Mouse (Mus musculus): ENCODE measurements around the gene Heg1. TPM values are rescaled to one million over a fixed set of nuclear protein-coding genes. Genes with fewer than 3 reads are reported as not detected.

The Heg1 gene
- polyA plus RNA-seq, 1 experiment from 2014 or later: 17.3 TPM

- H3K4me1 ChIP-seq (ENCODE audit: insufficient read depth, low read length): peaks cover 35% of the 10 kb centered on the region
- ATAC-seq (ENCODE audit: low FRiP score, low TSS enrichment): no peak
- WGBS: 45% methylated on average over 4 of the region's 5 CpGs
Measured at GRCm38 (mm10) chr16:33700584-33700983, 16.4 kb downstream of the Heg1 start.

GRCm38 (mm10) chr16:33701872-33702271, 17.7 kb downstream of the Heg1 start:
- ATAC-seq (ENCODE audit: low FRiP score, low TSS enrichment): no peak
- Histone ChIP-seq H3K27me3 (ENCODE audit: insufficient read depth, low read length) (no peaks in the 10 kb centered on the region), H3K4me1 (ENCODE audit: insufficient read depth, low read length) (peaks cover 32% of the 10 kb centered on the region), H3K36me3 (ENCODE audit: insufficient read depth, low read length) (no peaks in the 10 kb centered on the region), H3K9ac (replicated peaks; ENCODE audit: low read length) (no peak overlapping the region), H3K9me3 (ENCODE audit: low read length) (no peaks in the 10 kb centered on the region), H3K4me2 (replicated peaks; ENCODE audit: low read depth, low read length) (no peak overlapping the region), H3K4me3 (ENCODE audit: low read length) (no peak overlapping the region), H3K27ac (ENCODE audit: low read length) (no peak overlapping the region)
- WGBS: 97% methylated on average over 4 of the region's 4 CpGs

More at GRCm38 (mm10) chr16:33700584-33700983, 16.4 kb downstream of the Heg1 start:
- H3K27me3 ChIP-seq (ENCODE audit: insufficient read depth, low read length): no peaks in the 10 kb centered on the region
- H3K4me3 ChIP-seq (ENCODE audit: low read length): no peak overlapping the region
- H3K27ac ChIP-seq (ENCODE audit: low read length): no peak overlapping the region
- no peaks in the 10 kb centered on the region for H3K9me3 ChIP-seq (ENCODE audit: low read length)
- no peak overlapping the region for H3K9ac ChIP-seq (replicated peaks; ENCODE audit: low read length)
- H3K4me2 ChIP-seq (replicated peaks; ENCODE audit: low read depth, low read length): no peak overlapping the region
- no peaks in the 10 kb centered on the region for H3K36me3 ChIP-seq (ENCODE audit: insufficient read depth, low read length)

DNA sequence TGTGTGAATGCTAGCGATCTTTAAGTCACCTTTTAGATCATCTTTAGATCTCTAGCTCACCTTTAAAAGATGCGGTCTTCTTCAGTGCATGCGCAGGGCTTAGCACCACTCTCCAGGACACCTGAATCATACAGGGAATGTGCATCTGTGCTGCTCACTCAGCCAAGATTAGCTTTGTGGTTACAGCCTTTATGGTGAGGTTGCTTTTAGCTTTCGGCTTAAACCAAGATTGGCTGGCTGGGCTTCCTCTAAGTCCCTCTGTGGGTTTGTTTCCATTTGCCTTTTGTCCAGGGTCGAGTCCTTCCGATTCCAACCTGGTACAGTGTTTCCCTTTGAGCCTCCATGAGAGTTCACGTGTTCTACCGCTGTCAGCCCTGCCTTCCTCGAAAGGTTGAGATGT, 20.1 kb downstream of the Heg1 start:
- peaks cover 20% of the 10 kb centered on the region for H3K4me1 ChIP-seq (ENCODE audit: insufficient read depth, low read length)
- H3K4me3 ChIP-seq (ENCODE audit: low read length): no peak overlapping the region
- no peaks in the 10 kb centered on the region for H3K36me3 ChIP-seq (ENCODE audit: insufficient read depth, low read length)
- H3K9me3 ChIP-seq (ENCODE audit: low read length): no peaks in the 10 kb centered on the region
- no peak overlapping the region for H3K9ac ChIP-seq (replicated peaks; ENCODE audit: low read length)
- ATAC-seq (ENCODE audit: low FRiP score, low TSS enrichment): no peak
- H3K27ac ChIP-seq (ENCODE audit: low read length): no peak overlapping the region
- H3K4me2 ChIP-seq (replicated peaks; ENCODE audit: low read depth, low read length): no peak overlapping the region
- no peaks in the 10 kb centered on the region for H3K27me3 ChIP-seq (ENCODE audit: insufficient read depth, low read length)
- WGBS: 83% methylated on average over 9 of the region's 9 CpGs

GRCm38 (mm10) chr16:33705258-33705657, 21.1 kb downstream of the Heg1 start:
- Histone ChIP-seq H3K9ac (replicated peaks; ENCODE audit: low read length) (no peak overlapping the region), H3K4me3 (ENCODE audit: low read length) (no peak overlapping the region), H3K9me3 (ENCODE audit: low read length) (no peaks in the 10 kb centered on the region), H3K27me3 (ENCODE audit: insufficient read depth, low read length) (no peaks in the 10 kb centered on the region), H3K36me3 (ENCODE audit: insufficient read depth, low read length) (no peaks in the 10 kb centered on the region), H3K4me2 (replicated peaks; ENCODE audit: low read depth, low read length) (peak overlapping the region; percentile 13; the same call in 1 of the 2 replicates), H3K27ac (ENCODE audit: low read length) (no peak overlapping the region), H3K4me1 (ENCODE audit: insufficient read depth, low read length) (peaks cover 20% of the 10 kb centered on the region)
- ATAC-seq (ENCODE audit: low FRiP score, low TSS enrichment): no peak
- WGBS: 11% methylated on average over 6 of the region's 6 CpGs

DNA sequence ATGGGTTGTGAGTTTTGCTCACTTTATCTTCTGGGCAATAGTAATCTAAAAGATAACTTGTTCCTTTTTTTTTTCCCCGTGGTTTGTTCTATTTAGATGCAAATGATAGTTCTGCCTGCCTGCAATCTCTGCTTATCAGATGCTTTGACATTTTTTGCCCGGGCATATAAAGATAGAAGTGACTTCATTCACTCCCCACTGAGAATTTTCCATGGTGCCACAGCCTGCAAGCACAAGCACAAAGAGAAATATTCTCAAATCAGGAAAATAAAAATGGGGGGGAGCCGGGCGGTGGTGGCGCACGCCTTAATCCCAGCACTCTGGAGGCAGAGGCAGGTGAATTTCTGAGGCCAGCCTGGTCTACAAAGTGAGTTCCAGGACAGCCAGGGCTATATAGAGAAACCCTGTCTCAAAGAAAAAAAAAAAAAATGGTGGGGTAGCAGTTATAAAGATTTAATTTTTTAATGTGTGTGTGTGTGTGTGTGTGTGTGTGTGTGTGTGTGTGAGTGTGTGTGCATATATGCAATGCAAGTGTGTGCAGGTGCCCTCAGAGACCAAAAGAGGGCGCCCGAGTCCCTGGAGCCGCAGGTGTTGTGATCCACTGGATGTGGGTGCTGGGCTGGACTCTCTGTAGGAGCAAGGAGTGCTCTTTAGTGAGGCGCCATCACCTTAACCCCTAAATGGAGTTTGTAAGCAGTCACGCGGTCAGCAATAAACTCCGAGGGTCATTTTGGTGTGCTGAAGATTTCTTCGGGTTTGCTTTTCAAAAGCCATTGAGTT, 22.1 kb downstream of the Heg1 start:
- Histone ChIP-seq H3K9me3 (ENCODE audit: low read length) (no peaks in the 10 kb centered on the region), H3K4me1 (ENCODE audit: insufficient read depth, low read length) (peaks cover 17% of the 10 kb centered on the region), H3K27ac (ENCODE audit: low read length) (no peak overlapping the region), H3K4me2 (replicated peaks; ENCODE audit: low read depth, low read length) (no peak overlapping the region), H3K9ac (replicated peaks; ENCODE audit: low read length) (no peak overlapping the region), H3K27me3 (ENCODE audit: insufficient read depth, low read length) (no peaks in the 10 kb centered on the region), H3K4me3 (ENCODE audit: low read length) (no peak overlapping the region), H3K36me3 (ENCODE audit: insufficient read depth, low read length) (no peaks in the 10 kb centered on the region)
- ATAC-seq (ENCODE audit: low FRiP score, low TSS enrichment): no peak
- 91% methylated on average over 14 of the region's 14 CpGs for WGBS

DNA sequence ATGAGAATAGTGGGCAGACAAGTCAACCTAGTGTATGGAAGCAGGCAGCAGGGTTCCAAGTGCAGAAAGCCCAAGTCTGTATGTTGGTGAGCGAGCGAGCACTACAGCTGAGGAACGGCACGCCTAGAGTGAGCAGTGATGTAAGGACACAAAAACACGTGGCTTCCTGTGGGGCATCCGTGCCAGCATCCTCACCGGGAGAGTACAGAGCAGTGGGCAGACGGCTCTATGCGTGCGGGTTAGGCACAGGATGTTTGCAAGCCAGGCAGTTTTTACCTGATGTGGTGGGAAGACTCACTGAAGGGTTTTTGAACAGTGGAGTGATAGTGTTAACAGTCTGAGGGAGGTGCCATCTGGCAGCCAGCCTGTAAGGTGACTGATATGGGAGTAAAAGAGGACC, 23.9 kb downstream of the Heg1 start:
- H3K4me3 ChIP-seq (ENCODE audit: low read length): no peak overlapping the region
- WGBS: 89% methylated on average over 10 of the region's 10 CpGs

DNA sequence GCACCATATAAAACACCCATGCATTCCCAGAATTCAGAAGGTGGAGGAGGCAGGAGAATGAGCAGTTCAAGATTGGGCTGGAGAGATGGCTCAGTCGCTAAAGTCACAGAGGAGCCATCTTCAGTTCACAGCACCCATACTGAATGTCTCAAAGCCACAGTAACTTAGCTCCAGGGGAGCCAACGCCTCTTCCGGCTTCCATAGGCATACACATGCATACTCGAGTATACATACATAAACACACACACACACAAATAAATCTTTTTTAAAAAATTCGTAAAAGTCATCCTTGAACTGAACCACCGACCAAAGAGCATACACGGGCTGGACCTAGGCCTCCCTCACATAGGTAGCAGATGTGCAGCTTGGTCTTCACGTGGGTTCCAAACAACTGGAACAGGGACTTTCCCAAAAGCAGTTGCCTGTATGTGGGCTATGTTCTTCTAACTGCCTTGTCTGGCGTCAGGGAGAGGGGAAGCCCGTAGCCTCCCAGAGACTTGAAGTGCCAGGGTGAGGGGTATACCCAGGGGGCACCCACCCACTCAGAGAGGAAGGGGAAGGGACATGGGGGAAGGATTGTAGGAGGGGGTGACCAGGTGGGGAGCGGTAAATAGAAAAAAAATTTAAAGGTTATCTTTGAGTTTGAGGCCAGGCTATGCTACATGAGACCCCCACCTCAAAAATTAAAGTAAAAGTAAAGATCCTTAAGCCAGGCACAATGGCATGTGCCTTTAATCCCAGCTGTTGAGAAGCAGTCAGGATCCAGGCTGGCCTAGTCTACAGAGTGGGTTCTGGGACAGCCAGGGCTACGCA, 24.6 kb downstream of the Heg1 start:
- H3K9ac ChIP-seq (replicated peaks; ENCODE audit: low read length): no peak overlapping the region
- H3K27ac ChIP-seq (ENCODE audit: low read length): no peak overlapping the region
- ATAC-seq (ENCODE audit: low FRiP score, low TSS enrichment): no peak
- no peak overlapping the region for H3K4me2 ChIP-seq (replicated peaks; ENCODE audit: low read depth, low read length)
- no peaks in the 10 kb centered on the region for H3K36me3 ChIP-seq (ENCODE audit: insufficient read depth, low read length)
- no peak overlapping the region for H3K4me3 ChIP-seq (ENCODE audit: low read length)
- no peaks in the 10 kb centered on the region for H3K9me3 ChIP-seq (ENCODE audit: low read length)
- H3K4me1 ChIP-seq (ENCODE audit: insufficient read depth, low read length): peaks cover 14% of the 10 kb centered on the region
- 89% methylated on average over 12 of the region's 12 CpGs for WGBS
- H3K27me3 ChIP-seq (ENCODE audit: insufficient read depth, low read length): no peaks in the 10 kb centered on the region

More for the DNA sequence above, 23.9 kb downstream of the Heg1 start:
- H3K27ac ChIP-seq (ENCODE audit: low read length): no peak overlapping the region
- H3K4me1 ChIP-seq (ENCODE audit: insufficient read depth, low read length): peaks cover 17% of the 10 kb centered on the region
- no peak for ATAC-seq (ENCODE audit: low FRiP score, low TSS enrichment)
- no peak overlapping the region for H3K4me2 ChIP-seq (replicated peaks; ENCODE audit: low read depth, low read length)
- no peaks in the 10 kb centered on the region for H3K9me3 ChIP-seq (ENCODE audit: low read length)
- H3K27me3 ChIP-seq (ENCODE audit: insufficient read depth, low read length): no peaks in the 10 kb centered on the region
- H3K9ac ChIP-seq (replicated peaks; ENCODE audit: low read length): no peak overlapping the region
- H3K36me3 ChIP-seq (ENCODE audit: insufficient read depth, low read length): no peaks in the 10 kb centered on the region

DNA sequence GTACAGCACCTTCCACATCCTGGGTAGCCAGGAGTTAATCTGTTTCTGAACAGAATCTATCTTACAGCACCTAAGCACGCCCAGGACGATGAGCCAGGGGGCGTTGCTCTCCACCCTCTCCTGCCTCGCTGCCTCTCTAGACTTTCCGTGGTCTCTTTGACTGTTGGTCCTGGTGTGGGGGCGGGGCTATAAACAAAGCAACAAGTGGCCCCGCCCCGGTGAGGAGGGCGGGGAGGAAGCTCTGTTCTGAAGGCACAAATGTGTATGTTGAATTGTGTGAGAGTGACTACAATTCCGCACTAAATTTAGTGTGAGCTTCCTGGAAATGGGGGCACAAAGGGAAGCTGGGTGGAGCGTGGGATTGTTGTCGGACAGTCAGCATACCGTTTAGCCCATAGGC, 30.1 kb downstream of the Heg1 start:
- Histone ChIP-seq H3K9me3 (ENCODE audit: low read length) (no peaks in the 10 kb centered on the region), H3K27ac (ENCODE audit: low read length) (no peak overlapping the region), H3K36me3 (ENCODE audit: insufficient read depth, low read length) (0 out of 2 replicates have a peak, but pooled peaks cover 2% of the 10 kb centered on the region), H3K4me3 (ENCODE audit: low read length) (peak overlapping the region; percentile 18), H3K9ac (replicated peaks; ENCODE audit: low read length) (peak overlapping the region; percentile 10; the same call in 1 of the 2 replicates), H3K27me3 (ENCODE audit: insufficient read depth, low read length) (no peaks in the 10 kb centered on the region), H3K4me2 (replicated peaks; ENCODE audit: low read depth, low read length) (peak overlapping the region; percentile 43), H3K4me1 (ENCODE audit: insufficient read depth, low read length) (no peaks in the 10 kb centered on the region; the same call in none of the 2 replicates)
- 13% methylated on average over 13 of the region's 13 CpGs for WGBS
- peak; percentile 81 for ATAC-seq (ENCODE audit: low FRiP score, low TSS enrichment)

- Histone ChIP-seq H3K4me1 (ENCODE audit: insufficient read depth, low read length) (no peaks in the 10 kb centered on the region), H3K27me3 (ENCODE audit: insufficient read depth, low read length) (no peaks in the 10 kb centered on the region), H3K4me3 (ENCODE audit: low read length) (no peak overlapping the region), H3K9ac (replicated peaks; ENCODE audit: low read length) (no peak overlapping the region), H3K9me3 (ENCODE audit: low read length) (peaks cover 5% of the 10 kb centered on the region), H3K27ac (ENCODE audit: low read length) (no peak overlapping the region), H3K36me3 (ENCODE audit: insufficient read depth, low read length) (peaks cover 28% of the 10 kb centered on the region), H3K4me2 (replicated peaks; ENCODE audit: low read depth, low read length) (no peak overlapping the region)
- ATAC-seq (ENCODE audit: low FRiP score, low TSS enrichment): no peak
- 99% methylated on average over 2 of the region's 2 CpGs for WGBS
Measured at GRCm38 (mm10) chr16:33723241-33723640, 39.1 kb downstream of the Heg1 start.

GRCm38 (mm10) chr16:33723983-33724382, 39.8 kb downstream of the Heg1 start:
- 93% methylated on average over 3 of the region's 3 CpGs for WGBS
- no peaks in the 10 kb centered on the region for H3K27me3 ChIP-seq (ENCODE audit: insufficient read depth, low read length)
- peaks cover 28% of the 10 kb centered on the region for H3K36me3 ChIP-seq (ENCODE audit: insufficient read depth, low read length)
- peaks cover 5% of the 10 kb centered on the region for H3K9me3 ChIP-seq (ENCODE audit: low read length)
- no peak overlapping the region for H3K9ac ChIP-seq (replicated peaks; ENCODE audit: low read length)
- no peak overlapping the region for H3K4me3 ChIP-seq (ENCODE audit: low read length)
- H3K4me1 ChIP-seq (ENCODE audit: insufficient read depth, low read length): no peaks in the 10 kb centered on the region
- no peak for ATAC-seq (ENCODE audit: low FRiP score, low TSS enrichment)
- no peak overlapping the region for H3K27ac ChIP-seq (ENCODE audit: low read length)
- no peak overlapping the region for H3K4me2 ChIP-seq (replicated peaks; ENCODE audit: low read depth, low read length)
